Comparison of ENCODE assay signal across 9 mouse cellular contexts in the genomic region with DNA sequence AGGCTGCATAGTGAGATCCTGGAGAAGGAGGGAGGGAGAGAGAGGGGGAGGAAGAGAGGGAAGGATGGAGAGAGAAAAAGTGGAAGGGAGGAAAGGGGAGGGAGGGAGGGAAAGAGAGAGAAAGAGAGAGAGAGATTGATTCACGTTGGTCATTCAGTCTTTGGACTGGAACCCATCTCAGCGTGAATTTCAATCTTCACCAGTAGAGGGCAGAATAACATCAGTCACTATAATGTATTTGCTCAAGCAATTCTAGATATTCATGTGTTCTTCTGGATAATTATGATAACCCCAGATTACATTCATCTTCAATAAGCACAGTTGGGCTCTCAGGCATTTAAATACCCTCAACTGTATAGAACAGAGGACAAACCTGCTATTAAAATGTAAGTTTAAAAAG. TPM values are rescaled to one million over a fixed set of nuclear protein-coding genes. Genes with fewer than 3 reads are reported as not detected.
DNase-seq lines count a peak whose midpoint lies in the region; ATAC-seq and TF ChIP-seq lines count a peak whose summit lies in the region.
"Had no signal": no experiment of that assay in that cellular context is flagged by ENCODE, and none has a peak within 500 bp of the region (broad histone marks: within the 10 kb centered on the region; RNA-seq: fewer than 3 reads in every experiment).

No protein-coding gene starts in this region.

- no peaks in the 10 kb centered on the region for H3K4me1 ChIP-seq in kidney, adult 2 months (ENCODE audit: control insufficient read depth, insufficient read depth, low read length)

- peak; percentile 51 for DNase-seq in kidney, adult 2 months
- DNase-seq in kidney, adult 18-20 months, result no peak
- DNase-seq in urinary bladder, postnatal 25 days (ENCODE audit: low spot score), result peak; percentile 34
- DNase-seq in urinary bladder, postnatal 36 days (ENCODE audit: low spot score in 2 of 2), result no peak
- DNase-seq in ovary, adult 18-20 months (ENCODE audit: low spot score), result no peak

- 0 out of 2 replicates have a peak, but pooled peaks have one; percentile 19 for ATAC-seq in common myeloid progenitor, adult 5-6 weeks (replicated peaks; ENCODE audit: low read depth, poor library complexity, severe bottlenecking)
- ATAC-seq in neutrophil, adult 5-6 weeks (ENCODE audit: extremely low read depth, insufficient number of reproducible peaks, low FRiP score, poor library complexity, severe bottlenecking), result peak; percentile 52; the same call in 1 of the 2 replicates

- 0% methylated on average over 2 of the region's 2 CpGs for WGBS in kidney, adult 2 months

- no peak overlapping the region for H3K4me3 ChIP-seq in kidney, adult 2 months (ENCODE audit: insufficient read depth, low read depth, low read length)
- H3K4me3 ChIP-seq: limb, embryonic 13.5 days had no signal

- H3K27ac ChIP-seq in kidney, adult 2 months (ENCODE audit: insufficient read depth, low read depth, low read length), result no peak overlapping the region
- H3K27ac ChIP-seq: limb, embryonic 13.5 days had no signal

- H3K36me3 ChIP-seq in kidney, adult 2 months (ENCODE audit: control insufficient read depth, insufficient read depth, low read length), result no peaks in the 10 kb centered on the region
- H3K36me3 ChIP-seq: limb, embryonic 13.5 days had no signal

- no peaks in the 10 kb centered on the region for H3K27me3 ChIP-seq in kidney, adult 2 months (replicated peaks; ENCODE audit: control insufficient read depth, insufficient read depth, low read length)

- TF ChIP-seq POLR2A in kidney, adult 2 months (IDR thresholded peaks at IDR 0.05; ENCODE audit: low read depth, low read length), result no peak

- no peak for TF ChIP-seq CTCF in kidney, adult 2 months (conservative IDR thresholded peaks at IDR 0.05; ENCODE audit: insufficient read depth, insufficient read length, low read depth, low read length)

RNA-seq across cellular contexts. Expression of gene Ifne, which starts 7.3 kb away (rescaled TPM):
- not detected in 2 replicates for polyA plus RNA-seq in kidney, adult 2 months (2012; rRNA removed)
- not detected in 2 replicates for total RNA-seq in common myeloid progenitor, adult 5-6 weeks (2017)
- total RNA-seq in neutrophil, adult 5-6 weeks (2017), result not detected in 2 replicates
- polyA plus RNA-seq: limb, embryonic 13.5 days; spleen, adult 2 months had no signal

RNA-seq across cellular contexts. Expression of gene Ifna1, which starts 22.8 kb away (rescaled TPM):
- not detected in 2 replicates for polyA plus RNA-seq in kidney, adult 2 months (2012; rRNA removed)
- total RNA-seq in common myeloid progenitor, adult 5-6 weeks (2017), result not detected in 2 replicates
- not detected in 2 replicates for total RNA-seq in neutrophil, adult 5-6 weeks (2017)
- polyA plus RNA-seq: limb, embryonic 13.5 days; spleen, adult 2 months had no signal

RNA-seq across cellular contexts. Expression of gene Ifna4, which starts 31.0 kb away (rescaled TPM):
- not detected in 2 replicates for polyA plus RNA-seq in kidney, adult 2 months (2012; rRNA removed)
- total RNA-seq in common myeloid progenitor, adult 5-6 weeks (2017), result not detected in 2 replicates
- not detected in 2 replicates for total RNA-seq in neutrophil, adult 5-6 weeks (2017)
- polyA plus RNA-seq: limb, embryonic 13.5 days; spleen, adult 2 months had no signal

RNA-seq across cellular contexts. Expression of gene Ifna5, which starts 37.4 kb away (rescaled TPM):
- polyA plus RNA-seq in kidney, adult 2 months (2012; rRNA removed), result not detected in 2 replicates
- total RNA-seq in common myeloid progenitor, adult 5-6 weeks (2017), result not detected in 2 replicates
- total RNA-seq in neutrophil, adult 5-6 weeks (2017), result not detected in 2 replicates
- polyA plus RNA-seq: limb, embryonic 13.5 days; spleen, adult 2 months had no signal

RNA-seq across cellular contexts. Expression of gene Ifna6, which starts 45.5 kb away (rescaled TPM):
- not detected in 2 replicates for polyA plus RNA-seq in kidney, adult 2 months (2012; rRNA removed)
- total RNA-seq in common myeloid progenitor, adult 5-6 weeks (2017), result not detected in 2 replicates
- not detected in 2 replicates for total RNA-seq in neutrophil, adult 5-6 weeks (2017)
- polyA plus RNA-seq: limb, embryonic 13.5 days; spleen, adult 2 months had no signal

Comparison
In these comparisons a context has a peak if more than half of its experiments do, and no peak if none do; other contexts are left out.
1. DNase-seq: peak in kidney, adult 2 months (single experiment) and urinary bladder, postnatal 25 days (single experiment); none in kidney, adult 18-20 months (single experiment), urinary bladder, postnatal 36 days (0 of 2) and ovary, adult 18-20 months (single experiment).